16 mouse cellular contexts compared by ENCODE assay signal in the genomic region with DNA sequence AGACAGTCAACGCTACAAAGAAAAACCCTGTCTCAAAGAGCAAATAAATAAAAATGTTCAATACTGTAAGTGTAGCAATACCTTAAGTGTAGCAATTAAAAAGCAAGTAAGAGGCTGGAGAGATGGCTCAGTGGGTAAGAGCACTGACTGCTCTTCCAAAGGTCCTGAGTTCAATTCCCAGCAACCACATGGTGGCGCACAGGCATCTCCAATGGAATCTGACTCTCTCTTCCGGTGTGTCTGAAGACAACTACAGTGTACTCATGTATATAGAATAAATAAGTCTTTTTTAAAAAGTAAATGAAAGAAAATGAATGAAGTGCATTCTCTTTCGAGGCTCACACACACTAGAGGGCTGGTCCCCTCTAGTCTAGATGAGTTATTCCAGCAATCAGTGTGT. TPM values are rescaled to one million over a fixed set of nuclear protein-coding genes. Genes with fewer than 3 reads are reported as not detected.
DNase-seq lines count a peak whose midpoint lies in the region; ATAC-seq and TF ChIP-seq lines count a peak whose summit lies in the region.
"Had no signal": no experiment of that assay in that cellular context is flagged by ENCODE, and none has a peak within 500 bp of the region (broad histone marks: within the 10 kb centered on the region; RNA-seq: fewer than 3 reads in every experiment).

No protein-coding gene starts in this region.

- H3K9ac ChIP-seq in heart, adult 2 months (ENCODE audit: low read depth, low read length): no peak overlapping the region
- H3K9ac ChIP-seq in heart, embryonic 11.5 days (ENCODE audit: low read depth, low read length): no peak overlapping the region
- no peak overlapping the region for H3K9ac ChIP-seq in liver, adult 2 months (ENCODE audit: low read depth, low read length)
- H3K9ac ChIP-seq in liver, embryonic 12.5 days: no peak overlapping the region
- no peak overlapping the region for H3K9ac ChIP-seq in CH12.LX (ENCODE audit: insufficient read depth, low read depth)
- H3K9ac ChIP-seq: neural tube, embryonic 13.5 days had no signal

- no peak overlapping the region for H3K4me3 ChIP-seq in heart, adult 2 months
- no peak overlapping the region for H3K4me3 ChIP-seq in heart, embryonic 11.5 days (ENCODE audit: low read depth, low read length)
- H3K4me3 ChIP-seq in liver, adult 2 months (ENCODE audit: insufficient read depth, low read depth, low read length): no peak overlapping the region
- H3K4me3 ChIP-seq in liver, embryonic 12.5 days: no peak overlapping the region
- no peak overlapping the region for H3K4me3 ChIP-seq in CH12.LX (replicated peaks in 1 of 3; ENCODE audit: low read depth in 2 of 3, low read length in 2 of 3, poor library complexity in 1 of 3)
- H3K4me3 ChIP-seq: heart, embryonic 10.5 days; limb, embryonic 10.5 days; neural tube, embryonic 13.5 days had no signal

- no peaks in the 10 kb centered on the region for H3K36me3 ChIP-seq in heart, adult 2 months (ENCODE audit: control insufficient read depth, insufficient read depth, low read length)
- H3K36me3 ChIP-seq in heart, embryonic 11.5 days (ENCODE audit: control insufficient read depth, insufficient read depth, low read length): no peaks in the 10 kb centered on the region
- H3K36me3 ChIP-seq in liver, adult 2 months (ENCODE audit: control insufficient read depth, insufficient read depth, low read length): 0 out of 2 replicates have a peak, but pooled peaks cover 2% of the 10 kb centered on the region
- 0 out of 2 replicates have a peak, but pooled peaks cover 4% of the 10 kb centered on the region for H3K36me3 ChIP-seq in liver, embryonic 12.5 days
- H3K36me3 ChIP-seq in CH12.LX (replicated peaks in 1 of 2; ENCODE audit: control insufficient read depth in 1 of 2, insufficient read depth in 1 of 2, low read length in 1 of 2): peaks cover 3 to 24% of the 10 kb centered on the region in 2 experiments

- no peak for DNase-seq in heart, adult 2 months
- DNase-seq in liver, adult 2 months (ENCODE audit: extremely low read depth, low read depth, low spot score): peak; percentile 33
- DNase-seq in CH12.LX (ENCODE audit: extremely low read depth): no peak
- DNase-seq in adipocyte (ENCODE audit: low spot score): peak; percentile 26
- DNase-seq in retina, postnatal 1 day: no peak
- DNase-seq: cerebellum, adult 11 months; embryo, embryonic 11 days; gastrocnemius, postnatal 25 days; heart, postnatal 36 days; lung, adult 2 months; right cerebral cortex, postnatal 4 days had no signal

- no peaks in the 10 kb centered on the region for H3K27me3 ChIP-seq in heart, adult 2 months (ENCODE audit: control insufficient read depth, insufficient read depth, low read length)
- H3K27me3 ChIP-seq in heart, embryonic 11.5 days (ENCODE audit: control insufficient read depth, insufficient read depth, low read length): no peaks in the 10 kb centered on the region
- H3K27me3 ChIP-seq in liver, adult 2 months (ENCODE audit: control insufficient read depth, insufficient read depth, low read length): no peaks in the 10 kb centered on the region
- H3K27me3 ChIP-seq in liver, embryonic 12.5 days (replicated peaks): no peaks in the 10 kb centered on the region
- no peaks in the 10 kb centered on the region for H3K27me3 ChIP-seq in CH12.LX (replicated peaks)
- H3K27me3 ChIP-seq: neural tube, embryonic 13.5 days had no signal

- no peaks in the 10 kb centered on the region for H3K9me3 ChIP-seq in heart, embryonic 11.5 days (replicated peaks; ENCODE audit: control insufficient read depth, low read length)
- H3K9me3 ChIP-seq in liver, embryonic 12.5 days (replicated peaks): no peaks in the 10 kb centered on the region
- H3K9me3 ChIP-seq in CH12.LX (replicated peaks; ENCODE audit: low read length): peaks cover 2% of the 10 kb centered on the region
- H3K9me3 ChIP-seq: heart, embryonic 10.5 days; limb, embryonic 10.5 days; neural tube, embryonic 13.5 days had no signal

- dilution Hi-C loops in CH12.LX (cut with MboI; ENCODE audit: extremely low pct_ligation_motif_present, extremely low pct_unique_long_range_greater_than_20kb, low sequenced_read_pairs): no loop called here

- no peak overlapping the region for H3K4me2 ChIP-seq in heart, embryonic 11.5 days
- H3K4me2 ChIP-seq in liver, embryonic 12.5 days: no peak overlapping the region
- no peak overlapping the region for H3K4me2 ChIP-seq in CH12.LX (ENCODE audit: insufficient read depth, low read depth, poor library complexity, severe bottlenecking)
- H3K4me2 ChIP-seq: neural tube, embryonic 13.5 days had no signal

- no peaks in the 10 kb centered on the region for H3K4me1 ChIP-seq in heart, adult 2 months (ENCODE audit: control insufficient read depth, insufficient read depth, low read length)
- peaks cover 3% of the 10 kb centered on the region; the same call in 1 of the 2 replicates for H3K4me1 ChIP-seq in heart, embryonic 11.5 days (ENCODE audit: control insufficient read depth, insufficient read depth, low read length)
- H3K4me1 ChIP-seq in liver, adult 2 months (ENCODE audit: control insufficient read depth, insufficient read depth, low read length): no peaks in the 10 kb centered on the region
- H3K4me1 ChIP-seq in liver, embryonic 12.5 days: no peaks in the 10 kb centered on the region
- H3K4me1 ChIP-seq in CH12.LX (ENCODE audit: control insufficient read depth in 1 of 2, insufficient read depth in 2 of 2): peaks cover 0 to 11% of the 10 kb centered on the region in 2 experiments; a peak in 1 of 4 replicates

- in situ Hi-C loops in CH12.LX (cut with MboI; ENCODE audit: low pct_ligation_motif_present, low pct_unique_long_range_greater_than_20kb, low sequenced_read_pairs): no loop called here

- ATAC-seq in heart, embryonic 11.5 days (replicated peaks; ENCODE audit: insufficient number of reproducible peaks, low FRiP score, low TSS enrichment): no peak
- no peak for ATAC-seq in liver, embryonic 12.5 days

- TF ChIP-seq EP300 in heart, adult 2 months (IDR thresholded peaks at IDR 0.05; ENCODE audit: insufficient read depth, low read depth, low read length): no peak
- TF ChIP-seq EP300 in CH12.LX (IDR thresholded peaks at IDR 0.05; ENCODE audit: low read length): no peak

- H3K27ac ChIP-seq in heart, adult 2 months: no peak overlapping the region
- H3K27ac ChIP-seq in heart, embryonic 11.5 days (ENCODE audit: low read depth, low read length): no peak overlapping the region
- H3K27ac ChIP-seq in liver, adult 2 months (replicated peaks; ENCODE audit: insufficient read depth, low read depth, low read length): no peak overlapping the region
- H3K27ac ChIP-seq in liver, embryonic 12.5 days: no peak overlapping the region
- H3K27ac ChIP-seq in CH12.LX (ENCODE audit: insufficient read depth, low read depth): no peak overlapping the region
- H3K27ac ChIP-seq: heart, embryonic 10.5 days; limb, embryonic 10.5 days; neural tube, embryonic 13.5 days had no signal

- no peaks in the 10 kb centered on the region for H3K79me2 ChIP-seq in heart, adult 2 months (replicated peaks; ENCODE audit: control insufficient read depth, insufficient read depth, low read length)
- no peaks in the 10 kb centered on the region for H3K79me2 ChIP-seq in liver, adult 2 months (ENCODE audit: control insufficient read depth, insufficient read depth, low read length)
- H3K79me2 ChIP-seq in CH12.LX (replicated peaks; ENCODE audit: control insufficient read depth, extremely low read depth, insufficient read depth, poor library complexity, severe bottlenecking): no peaks in the 10 kb centered on the region

- TF ChIP-seq POLR2A in heart, adult 2 months (IDR thresholded peaks at IDR 0.05; ENCODE audit: insufficient read depth, low read depth, low read length): no peak
- no peak for TF ChIP-seq POLR2A in liver, adult 2 months (IDR thresholded peaks at IDR 0.05; ENCODE audit: extremely low read depth, insufficient read depth, low read length)
- TF ChIP-seq POLR2A in CH12.LX (IDR thresholded peaks at IDR 0.05; ENCODE audit: low read depth, low read length): no peak

- TF ChIP-seq CTCF in heart, adult 2 months (IDR thresholded peaks at IDR 0.05): peak; percentile 47
- peak; percentile 20; the same call in 1 of the 2 replicates for TF ChIP-seq CTCF in liver, adult 2 months (IDR thresholded peaks at IDR 0.05; ENCODE audit: low read depth, low read length)
- peak in 1 of 2 experiments; percentile 45; a peak in 2 of 4 replicates for TF ChIP-seq CTCF in CH12.LX (conservative IDR thresholded peaks at IDR 0.05 in 1 of 2, IDR thresholded peaks at IDR 0.05 in 1 of 2; ENCODE audit: low read depth in 2 of 2, low read length in 2 of 2)

- WGBS in heart, adult 2 months: 69% methylated on average over 4 of the region's 4 CpGs
- 60% methylated on average over 4 of the region's 4 CpGs for WGBS in heart, embryonic 11.5 days (ENCODE audit: insufficient replicate concordance)
- WGBS in liver, adult 2 months: 51% methylated on average over 4 of the region's 4 CpGs
- 56% methylated on average over 4 of the region's 4 CpGs for WGBS in liver, embryonic 12.5 days (ENCODE audit: insufficient replicate concordance)

- intact Hi-C loops in heart, adult 2 months (cut with DNase I): no loop called here

- TF ChIP-seq RAD21 in CH12.LX (IDR thresholded peaks at IDR 0.05; ENCODE audit: low read depth, low read length): peak; percentile 14

TF ChIP-seq in CH12.LX, 34 proteins besides CTCF, POLR2A, EP300 and RAD21:
- TF ChIP-seq HCFC1 (IDR thresholded peaks at IDR 0.05; ENCODE audit: low read depth, low read length): no peak
- peak; percentile 23 for TF ChIP-seq SMC3 (IDR thresholded peaks at IDR 0.05; ENCODE audit: low read depth, low read length)
- TF ChIP-seq ZMIZ1 (IDR thresholded peaks at IDR 0.05; ENCODE audit: low read depth, low read length): no peak
- no peak for TF ChIP-seq TBP (conservative IDR thresholded peaks at IDR 0.05; ENCODE audit: low read depth, low read length)

RNA-seq across cellular contexts. Expression of a gene that starts 15.1 kb away (rescaled TPM):
- not detected for total RNA-seq in heart, adult 2 months (2021)
- 1.1 and 1.5 TPM in 2 replicates for polyA plus RNA-seq in heart, adult 2 months (2012; rRNA removed)
- 2.1 and 3.3 TPM in 2 replicates for polyA plus RNA-seq in heart, embryonic 11.5 days (2014; fragmentation: Nextera tagmentation; extraction: Ambion mirVana)
- total RNA-seq in liver, adult 2 months (2014; rRNA removed): 0.55 and 1.2 TPM in 2 replicates
- polyA plus RNA-seq in liver, adult 2 months (2012; rRNA removed): 0.53 and 0.86 TPM in 2 replicates
- 2.4 and 2.6 TPM in 2 replicates for polyA plus RNA-seq in liver, embryonic 12.5 days (2016; fragmentation: Nextera tagmentation; extraction: Ambion mirVana)
- 0.84 and 0.89 TPM in 2 replicates for total RNA-seq in CH12.LX (2012; rRNA removed)
- total RNA-seq in CH12.LX (2014; rRNA removed): 3.2 and 3.7 TPM in 2 replicates
- polyA plus RNA-seq in CH12.LX (2012; ENCODE audit: insufficient read length, low read depth): 0.37 TPM in 2 replicates
- total RNA-seq: gastrocnemius, postnatal 25 days; heart, postnatal 36 days had no signal

Comparison
In these comparisons a context has a peak if more than half of its experiments do, and no peak if none do; other contexts are left out.
1. DNase-seq: peak in liver, adult 2 months (single experiment) and adipocyte (single experiment); none in heart, adult 2 months (0 of 2), CH12.LX (single experiment) and retina, postnatal 1 day (single experiment).